Mouse (Mus musculus): ENCODE results near the gene Gm813. TPM values are rescaled to one million over a fixed set of nuclear protein-coding genes. Genes with fewer than 3 reads are reported as not detected.

The Gm813 gene
- total RNA-seq, 2 experiments from 2014 or later, result not detected

DNA sequence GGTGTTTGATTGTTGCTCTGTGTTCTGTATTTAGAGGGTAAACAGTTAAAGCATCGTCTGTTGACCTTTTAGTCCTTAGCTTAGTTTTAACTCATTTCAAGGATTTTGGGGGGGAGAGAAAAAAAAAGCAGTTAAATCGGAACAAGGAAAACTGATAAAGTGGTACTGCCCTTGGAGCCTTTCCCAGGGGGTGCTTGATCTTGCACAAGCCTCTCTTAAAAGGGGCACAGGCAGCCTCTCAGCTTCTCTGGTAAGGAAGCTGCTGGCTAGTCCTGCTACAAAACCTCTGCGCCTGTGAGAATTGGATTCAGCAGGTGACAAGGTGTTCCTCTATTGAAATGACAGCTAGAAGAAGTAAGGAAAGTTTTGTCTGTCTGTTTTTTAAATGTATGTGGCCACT, 5.6 kb upstream of the Gm813 start:
- DNase-seq (ENCODE audit: low spot score in 2 of 2), result no peak
- intact Hi-C loops (cut with DNase I), result loop anchor here (5.0 to 10.0 kb wide), 2 partner anchors 100 to 782 kb away; partner anchors contain the start of genes Gabrr3 and St3gal6

DNA sequence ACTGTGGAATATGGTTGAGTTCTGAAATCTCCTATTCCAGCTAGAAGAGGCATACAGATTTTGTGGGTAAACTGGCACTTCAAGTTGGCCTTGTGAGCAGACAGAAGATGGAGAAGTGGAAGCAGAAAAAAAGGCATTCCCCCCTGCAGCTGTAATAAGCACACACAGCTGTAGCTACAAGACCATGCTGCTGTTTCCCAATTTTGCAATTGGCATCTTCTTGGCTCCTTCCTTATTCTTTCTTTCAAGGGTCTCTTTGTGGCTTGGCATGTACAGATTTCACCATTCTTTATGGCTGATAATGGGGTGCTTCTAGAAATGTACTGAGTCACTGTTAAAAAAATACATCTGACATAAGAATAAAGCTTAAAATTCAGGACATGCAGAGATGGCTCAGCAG, 568 bp upstream of the Gm813 start:
- intact Hi-C loops (cut with DNase I), result no loop called here
- DNase-seq (ENCODE audit: low spot score in 2 of 2), result no peak

DNA sequence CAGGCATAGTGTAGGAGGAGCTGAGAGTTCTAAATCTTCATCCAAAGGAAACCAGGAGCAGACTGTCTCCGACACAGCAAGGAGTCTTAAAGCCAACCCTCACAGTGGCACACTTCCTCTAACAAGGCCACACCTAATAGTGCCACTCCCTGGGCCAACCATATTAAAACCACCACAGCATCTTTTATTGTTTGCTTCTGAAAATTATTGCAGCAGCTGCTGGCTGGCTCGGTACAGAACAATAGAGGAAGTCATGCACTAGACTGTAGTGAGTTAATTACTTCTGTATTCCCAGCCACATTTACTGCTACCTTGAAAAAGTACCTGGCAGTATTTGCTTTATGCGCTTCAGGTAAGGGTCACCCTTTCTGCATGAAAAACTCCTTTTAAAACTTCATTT, 3.8 kb downstream of the Gm813 start:
- DNase-seq (ENCODE audit: low spot score in 2 of 2), result no peak
- intact Hi-C loops (cut with DNase I), result no loop called here

DNA sequence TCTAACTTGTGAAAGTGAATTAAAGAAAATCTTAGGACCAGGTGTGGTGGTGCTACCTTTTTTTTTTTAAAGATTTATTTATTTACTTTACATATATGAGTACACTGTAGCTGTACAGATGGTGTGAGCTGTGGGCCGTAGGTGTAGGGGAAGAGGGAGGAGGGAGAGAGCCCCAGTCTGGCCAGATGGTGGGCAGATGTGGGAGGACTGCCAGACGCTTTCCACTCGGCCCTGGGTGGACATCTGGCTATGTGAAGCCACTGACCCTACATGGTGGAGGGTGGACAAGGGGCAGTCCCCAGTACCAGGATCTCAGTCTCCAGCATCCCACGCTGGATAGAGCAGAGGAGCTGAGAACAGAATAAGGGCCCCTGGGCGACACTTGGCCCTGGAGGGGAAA, 9.7 kb downstream of the Gm813 start:
- intact Hi-C loops (cut with DNase I), result no loop called here
- no peak for DNase-seq (ENCODE audit: low spot score in 2 of 2)

DNA sequence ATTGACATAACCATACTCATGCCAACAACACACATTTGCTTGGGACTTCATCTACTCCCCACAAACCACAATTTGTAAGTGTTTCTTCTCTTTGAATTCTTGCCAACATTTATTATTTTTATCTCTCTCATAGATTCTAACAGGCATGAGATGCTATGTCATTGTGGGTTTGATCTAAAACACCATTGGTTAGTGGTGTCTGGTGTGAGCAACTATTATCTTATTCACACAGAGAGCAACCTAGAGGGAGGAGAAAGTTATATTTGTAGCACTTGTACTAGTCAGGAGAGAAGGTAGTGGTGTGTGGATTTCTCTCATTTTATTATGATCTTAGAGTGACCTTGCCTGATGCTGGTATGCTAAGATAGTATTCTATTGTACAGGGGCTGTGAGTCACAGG, 12.1 kb downstream of the Gm813 start:
- no peak for DNase-seq (ENCODE audit: low spot score in 2 of 2)
- intact Hi-C loops (cut with DNase I), result no loop called here

DNA sequence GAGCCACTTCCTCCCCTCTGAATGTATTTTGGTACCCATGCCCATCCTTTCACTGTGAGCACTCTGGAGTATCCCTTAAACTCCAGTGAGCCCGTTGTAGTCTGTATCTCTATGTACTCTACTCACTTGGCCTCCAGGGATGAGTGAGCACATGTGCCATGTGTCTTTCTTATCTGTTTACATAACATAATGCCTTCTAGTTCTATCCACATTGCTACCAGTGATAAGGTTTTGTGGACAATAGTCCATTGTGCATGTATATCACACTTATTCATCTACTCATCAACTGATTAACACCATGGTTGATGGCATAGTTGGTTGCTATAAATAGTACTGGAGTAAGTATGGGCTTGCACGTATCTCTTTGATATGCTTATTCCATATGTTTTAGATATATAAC, 12.9 kb downstream of the Gm813 start:
- no peak for DNase-seq (ENCODE audit: low spot score in 2 of 2)
- intact Hi-C loops (cut with DNase I), result no loop called here

DNA sequence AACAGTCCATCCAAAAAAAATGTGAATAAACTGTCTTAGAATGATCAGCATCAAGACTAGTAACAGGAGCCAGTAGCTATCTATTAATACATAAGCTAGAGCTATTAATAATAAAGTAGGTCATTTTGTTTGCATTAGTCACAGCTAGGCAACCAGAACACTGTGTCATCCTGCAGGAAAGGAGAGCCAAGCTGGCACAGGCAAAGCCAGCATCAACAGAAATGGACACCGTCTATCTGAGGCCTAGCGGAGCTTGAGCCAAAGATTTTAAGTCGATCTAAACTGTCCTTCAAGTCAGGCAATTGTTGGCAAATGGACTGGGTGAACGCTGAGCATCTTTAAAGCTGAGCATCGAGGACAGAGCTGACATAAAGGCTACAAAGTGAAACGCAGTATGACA, 15.9 kb downstream of the Gm813 start:
- no peak for DNase-seq (ENCODE audit: low spot score in 2 of 2)

DNA sequence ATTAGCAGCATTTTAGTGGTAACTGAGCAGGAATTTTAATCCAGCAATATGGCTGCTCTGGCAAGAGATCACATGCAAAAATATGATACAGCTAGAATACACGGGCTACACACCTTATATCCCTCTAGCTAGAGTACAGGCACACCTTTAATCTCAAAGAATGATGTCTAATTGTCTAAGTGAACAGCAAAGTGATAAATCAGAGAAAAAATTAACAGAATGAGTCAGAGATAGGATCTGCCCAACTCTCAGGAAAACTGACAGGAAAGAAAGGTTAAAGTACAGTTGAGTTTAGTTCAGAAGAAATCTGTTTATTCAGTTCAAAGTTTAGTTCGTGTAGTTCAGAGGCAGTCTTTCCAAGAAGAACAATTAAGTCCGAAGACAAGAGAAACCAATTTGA, 25.5 kb downstream of the Gm813 start:
- DNase-seq (ENCODE audit: low spot score in 2 of 2), result no peak
- intact Hi-C loops (cut with DNase I), result no loop called here

More for the DNA sequence above, 15.9 kb downstream of the Gm813 start:
- intact Hi-C loops (cut with DNase I), result no loop called here

DNA sequence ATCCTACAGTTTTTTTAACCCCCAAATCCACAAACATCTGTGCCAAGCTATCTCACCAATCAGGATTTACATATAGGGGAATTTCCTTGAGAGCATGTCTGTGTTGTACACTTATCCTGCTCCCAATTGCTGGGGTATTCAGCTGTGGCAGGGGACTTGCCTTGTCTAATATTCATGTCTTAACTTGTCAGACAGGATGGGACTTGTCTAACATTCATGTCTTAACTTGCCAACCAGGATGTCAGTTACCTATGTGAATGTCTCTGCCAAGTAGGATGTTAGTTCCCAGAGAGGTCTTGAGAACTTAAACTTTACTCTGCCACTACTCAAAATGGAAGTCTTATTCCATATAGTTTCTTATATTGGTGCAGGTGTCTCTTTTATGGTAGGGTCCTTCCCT, 27.3 kb downstream of the Gm813 start:
- intact Hi-C loops (cut with DNase I), result no loop called here
- DNase-seq (ENCODE audit: low spot score in 2 of 2), result no peak

DNA sequence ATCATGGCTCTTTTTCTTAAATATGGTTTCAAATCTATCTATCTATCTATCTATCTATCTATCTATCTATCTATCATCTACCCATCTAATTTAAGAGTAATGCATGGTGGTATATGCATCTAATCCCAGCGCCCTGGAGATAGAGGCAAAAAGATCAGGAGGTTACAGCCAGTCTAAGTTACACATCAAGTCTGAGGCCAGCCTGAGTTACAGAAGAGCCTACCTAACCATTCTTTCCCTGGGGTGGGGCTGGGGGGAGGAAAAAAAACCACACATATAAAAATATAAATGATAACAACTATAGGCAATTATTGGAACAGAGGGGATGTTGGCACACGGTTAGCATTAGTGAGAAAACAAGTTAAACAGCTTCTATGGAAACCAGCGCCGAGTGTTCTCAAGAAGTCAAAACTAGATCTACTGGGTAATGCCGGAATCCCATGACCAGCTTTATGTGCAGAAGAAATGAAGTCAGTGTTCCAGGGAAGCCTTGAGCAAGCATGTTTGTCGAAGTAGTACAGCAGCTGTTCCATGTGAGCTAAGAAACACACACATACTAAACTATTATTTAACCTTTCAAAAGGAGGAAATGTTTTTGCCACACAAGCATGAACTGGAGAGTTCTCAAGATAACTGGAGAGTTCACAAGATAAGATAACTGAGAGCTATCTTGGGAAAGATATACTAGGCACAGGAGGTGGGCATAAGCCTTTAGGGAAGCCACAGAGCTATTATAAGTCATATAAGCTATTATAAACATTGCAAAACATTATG, 42.6 kb downstream of the Gm813 start:
- intact Hi-C loops (cut with DNase I), result no loop called here
- DNase-seq (ENCODE audit: low spot score in 2 of 2), result no peak

DNA sequence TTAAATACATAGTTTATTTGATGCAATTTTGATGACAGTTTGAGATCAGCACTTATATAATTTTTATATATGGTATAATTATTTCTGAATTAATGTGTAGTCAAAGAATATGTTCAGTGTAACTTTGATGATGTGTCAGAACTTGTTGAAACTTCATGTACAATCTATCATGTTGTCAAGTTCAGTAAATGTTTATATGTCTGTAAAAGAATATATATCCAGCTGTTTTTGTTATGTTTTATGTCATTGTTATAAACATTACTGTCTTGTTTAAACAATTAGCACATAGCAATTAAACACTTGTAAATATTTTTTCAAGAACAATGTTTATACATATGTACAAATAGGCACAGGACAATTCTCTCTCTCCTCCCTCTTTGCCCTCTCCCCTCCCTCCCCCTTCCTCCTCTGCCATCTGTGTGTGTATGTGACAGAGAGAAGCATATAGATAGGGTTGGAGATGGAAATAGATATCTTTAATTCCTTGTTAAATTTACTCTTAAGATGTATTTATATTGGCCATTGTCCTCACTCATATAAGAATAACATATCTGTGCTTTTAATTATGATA, 46.0 kb downstream of the Gm813 start:
- DNase-seq (ENCODE audit: low spot score in 2 of 2), result no peak
- intact Hi-C loops (cut with DNase I), result no loop called here

Other genes starting within 250 kb of the Gm813 start
- 10 to 100 TPM; 24.7 to 26.8 TPM for gene Dcbld2, start 208.5 kb downstream of the Gm813 start, total RNA-seq (2021)
- 10 to 100 TPM; 20.5 to 20.6 TPM for gene St3gal6, start 92.7 kb downstream of the Gm813 start, total RNA-seq (2021)
- gene E330017A01Rik, start 21.8 kb upstream of the Gm813 start, total RNA-seq (2021), result not detected
- gene Cpox, start 53.3 kb upstream of the Gm813 start, total RNA-seq (2021), result 10 to 100 TPM; 40.2 to 40.4 TPM
- not detected for gene Gpr15, start 102.1 kb upstream of the Gm813 start, total RNA-seq (2021)
- gene Cldnd1, start 110.9 kb upstream of the Gm813 start, total RNA-seq (2021), result 100 to 1,000 TPM in 1 of 2 experiments, 10 to 100 TPM in 1; 96.8 to 103 TPM
- gene Olfr172, start 146.2 kb upstream of the Gm813 start, total RNA-seq (2021), result not detected
- not detected for gene Olfr173, start 183.3 kb upstream of the Gm813 start, total RNA-seq (2021)
- not detected for gene Olfr175-ps1, start 209.8 kb upstream of the Gm813 start, total RNA-seq (2021)